Mouse (Mus musculus): ENCODE results near the gene Tnfsf13b. TPM values are rescaled to one million over a fixed set of nuclear protein-coding genes. Genes with fewer than 3 reads are reported as not detected.

The Tnfsf13b gene
- total RNA-seq, 1 experiment from 2014 or later: not detected

- peak; percentile 72 for ATAC-seq (replicated peaks; ENCODE audit: low read depth, poor library complexity, severe bottlenecking)
Observed at GRCm38 (mm10) chr8:10043842-10044510, 37.7 kb downstream of the Tnfsf13b start.

DNA sequence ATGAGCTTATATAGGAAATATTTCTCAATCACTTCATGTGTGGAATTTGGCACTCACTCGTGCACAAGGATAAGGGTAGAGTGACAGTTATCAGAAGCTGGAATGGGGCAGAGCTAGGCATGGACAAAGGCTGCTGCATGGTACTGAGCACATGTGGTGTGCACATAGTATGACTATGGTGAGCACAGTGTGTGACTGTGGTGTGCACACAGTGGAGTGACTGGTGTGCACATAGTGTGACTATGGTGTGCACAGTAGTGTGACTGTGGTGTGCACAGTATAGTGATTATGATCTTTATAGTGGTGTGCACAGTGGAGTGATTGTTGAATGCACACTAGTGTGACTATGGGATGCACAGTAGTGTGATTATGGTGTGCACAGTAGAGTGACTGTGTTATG lies 39.5 kb downstream of the Tnfsf13b start:
- no peak for ATAC-seq (replicated peaks; ENCODE audit: low read depth, poor library complexity, severe bottlenecking)

GRCm38 (mm10) chr8:10049162-10049561 lies 42.9 kb downstream of the Tnfsf13b start:
- ATAC-seq (replicated peaks; ENCODE audit: low read depth, poor library complexity, severe bottlenecking): no peak

DNA sequence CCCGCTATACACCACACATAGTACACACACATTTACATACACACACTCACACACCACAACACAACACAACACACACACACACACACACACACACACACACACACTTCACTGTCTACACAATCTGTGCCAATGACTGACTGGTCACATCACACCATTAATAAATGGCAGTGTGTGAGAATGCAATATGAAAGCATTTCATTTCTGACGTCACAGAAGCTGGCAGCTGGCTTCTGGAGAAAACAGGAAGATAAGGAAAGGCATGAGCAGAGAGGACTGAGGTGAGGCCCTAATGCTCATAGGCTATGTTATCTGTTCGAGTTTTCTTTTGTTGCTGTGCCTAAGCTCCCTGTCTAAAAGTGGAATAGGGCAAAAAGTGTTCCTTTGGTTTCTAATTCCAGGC lies 45.3 kb downstream of the Tnfsf13b start:
- no peak for ATAC-seq (replicated peaks; ENCODE audit: low read depth, poor library complexity, severe bottlenecking)

DNA sequence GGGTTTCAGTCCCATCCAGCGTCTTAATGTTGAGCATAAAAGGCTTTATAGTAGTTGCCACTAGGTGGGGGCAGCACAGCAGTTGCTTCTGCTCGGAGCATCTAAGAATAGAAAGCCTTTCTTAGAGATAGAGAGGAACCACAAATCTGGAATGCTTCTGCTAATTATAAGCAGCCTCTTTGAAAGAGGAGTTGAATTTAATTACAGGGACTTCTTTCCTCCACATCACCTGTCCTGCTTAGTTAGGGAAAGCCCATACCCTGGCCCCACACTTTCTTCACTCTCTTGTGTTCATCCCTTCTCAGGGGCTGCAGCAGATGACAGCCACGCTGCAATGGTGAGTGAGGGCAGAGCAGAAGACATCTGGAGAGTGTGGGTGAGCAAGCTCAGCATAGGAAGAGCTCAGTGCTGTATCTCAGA lies 47.3 kb downstream of the Tnfsf13b start:
- ATAC-seq (replicated peaks; ENCODE audit: low read depth, poor library complexity, severe bottlenecking): 0 out of 2 replicates have a peak, but pooled peaks have one; percentile 50

GRCm38 (mm10) chr8:10061001-10061400 lies 54.7 kb downstream of the Tnfsf13b start:
- ATAC-seq (replicated peaks; ENCODE audit: low read depth, poor library complexity, severe bottlenecking): no peak

- ATAC-seq (replicated peaks; ENCODE audit: low read depth, poor library complexity, severe bottlenecking): no peak
Observed at GRCm38 (mm10) chr8:10066906-10067305, 60.6 kb downstream of the Tnfsf13b start.

DNA sequence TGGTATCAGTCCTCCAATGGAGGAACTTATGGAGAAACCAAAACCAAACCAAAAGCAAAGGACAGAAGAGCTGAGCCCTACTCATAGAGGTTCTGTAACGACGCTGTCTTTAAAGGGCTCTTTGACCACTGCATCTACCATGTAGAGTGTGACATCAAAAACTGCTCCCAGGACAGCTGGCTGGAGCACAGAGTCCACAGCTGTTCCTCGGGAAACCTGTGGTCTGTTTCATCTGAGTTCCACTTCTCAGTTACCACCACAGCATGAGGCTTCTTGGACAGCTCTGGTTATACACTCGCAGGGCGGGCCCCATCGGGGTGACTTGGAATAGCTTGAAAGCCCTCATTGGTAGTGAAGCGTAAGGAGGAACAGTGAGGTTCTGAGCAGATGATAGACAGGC lies 61.5 kb downstream of the Tnfsf13b start:
- ATAC-seq (replicated peaks; ENCODE audit: low read depth, poor library complexity, severe bottlenecking): no peak

GRCm38 (mm10) chr8:10072347-10072746 lies 66.1 kb downstream of the Tnfsf13b start:
- no peak for ATAC-seq (replicated peaks; ENCODE audit: low read depth, poor library complexity, severe bottlenecking)

Other genes starting within 250 kb of the Tnfsf13b start
- gene Fam155a, start 235.3 kb upstream of the Tnfsf13b start, total RNA-seq (2017): not detected in 2 replicates
- gene Gm10217, start 142.2 kb upstream of the Tnfsf13b start, total RNA-seq (2017): not detected in 2 replicates
- 0.19 and 2.5 TPM in 2 replicates for gene Lig4, start 28.8 kb upstream of the Tnfsf13b start, total RNA-seq (2017)
- 12.8 and 14.5 TPM in 2 replicates for gene Abhd13, start 28.8 kb upstream of the Tnfsf13b start, total RNA-seq (2017)
- not detected in 2 replicates for gene Myo16, start 147.4 kb downstream of the Tnfsf13b start, total RNA-seq (2017)